Mouse (Mus musculus) T-helper 2 cell (primary cell): ENCODE measurements around the gene Aqp6.

ENCODE experiments used
- in situ Hi-C: fragments of 300-600 bp; cut with MboI, MseI; formaldehyde crosslinking; loops from one replicate; pipeline ENCODE4 v1.15.1; 2025; ENCODE audit warnings: high pct_unique_total_duplicates

Aqp6 gene

DNA sequence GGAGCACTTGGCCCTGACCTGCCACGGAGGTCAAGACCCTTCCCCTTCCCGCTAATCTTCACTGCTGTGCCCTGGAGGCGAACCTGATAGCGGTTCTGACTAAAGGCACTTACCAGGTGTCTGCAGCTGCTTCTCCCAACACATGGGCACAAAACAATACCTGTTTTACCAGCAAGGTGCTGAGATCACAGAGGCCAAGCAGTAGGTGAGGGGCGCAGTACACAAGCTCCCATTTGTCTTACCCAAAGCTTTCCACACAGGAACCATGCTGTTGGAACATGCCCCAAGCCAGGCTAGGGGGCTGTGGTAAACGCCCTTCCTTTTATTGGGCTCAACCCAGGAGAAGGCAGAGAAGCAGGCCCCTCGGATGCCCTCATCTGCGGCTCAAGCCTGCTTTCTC lies 3.6 kb upstream of the Aqp6 start:
- in situ Hi-C loops: loop anchor here (5.0 kb wide), 1 partner anchor 75 kb away; the partner anchor contains the start of gene Asic1

DNA sequence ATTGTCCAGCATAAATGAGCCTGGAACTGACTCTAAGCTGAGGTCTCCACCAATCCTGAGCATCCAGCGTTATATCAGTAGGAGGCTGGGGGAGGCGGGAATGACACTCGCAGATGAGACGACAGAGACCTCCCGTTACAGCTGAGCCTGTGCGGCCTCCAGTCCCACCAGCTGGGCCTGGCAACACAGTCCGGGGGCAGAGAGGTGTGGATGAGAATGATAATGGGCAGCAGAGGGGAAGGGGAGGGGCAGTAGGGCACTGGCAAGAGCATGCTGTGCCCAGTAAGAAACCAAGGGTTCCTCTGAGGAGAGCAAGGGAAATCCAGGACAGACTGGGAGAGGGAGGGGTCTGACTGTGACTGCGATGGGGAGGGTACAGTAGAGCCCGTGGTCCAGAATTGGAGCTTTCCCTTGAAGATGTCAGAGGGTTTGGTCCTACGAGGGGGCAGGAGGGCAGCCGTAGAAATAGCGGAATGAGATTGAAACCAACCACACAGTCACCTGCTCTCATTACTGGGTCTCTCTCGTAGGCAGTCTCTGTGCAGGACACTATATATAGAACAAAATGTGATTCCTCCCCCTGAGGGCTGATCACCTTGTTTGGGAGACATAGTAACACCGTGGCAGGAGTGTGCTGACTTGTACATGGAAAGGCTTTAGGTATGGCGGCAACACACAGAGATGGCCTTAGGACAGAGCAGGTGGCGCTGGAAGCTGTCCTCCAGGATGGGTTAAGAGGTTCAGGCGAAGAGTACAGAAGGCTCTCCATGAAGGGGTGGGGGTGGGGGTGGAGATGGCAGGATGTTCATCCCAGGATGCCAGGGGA lies 1.7 kb upstream of the Aqp6 start:
- in situ Hi-C loops: loop anchor here (5.0 kb wide), 1 partner anchor 73 kb away; the partner anchor contains the start of gene Asic1

DNA sequence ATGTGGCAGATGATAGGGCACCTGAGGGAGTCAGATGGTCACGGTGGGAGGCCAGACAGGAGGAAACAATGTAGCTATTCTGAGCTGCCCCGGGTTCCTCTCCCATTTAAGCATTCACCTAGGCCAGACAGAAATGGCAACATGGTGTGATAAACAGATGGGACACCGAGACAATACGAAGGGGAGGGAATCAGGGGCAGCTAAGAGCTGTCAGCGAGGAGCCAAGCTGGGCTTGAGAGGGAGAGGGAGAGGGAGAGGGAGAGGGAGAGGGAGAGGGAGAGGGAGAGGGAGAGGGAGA lies 572 bp downstream of the Aqp6 start:
- in situ Hi-C loops: no loop called here

DNA sequence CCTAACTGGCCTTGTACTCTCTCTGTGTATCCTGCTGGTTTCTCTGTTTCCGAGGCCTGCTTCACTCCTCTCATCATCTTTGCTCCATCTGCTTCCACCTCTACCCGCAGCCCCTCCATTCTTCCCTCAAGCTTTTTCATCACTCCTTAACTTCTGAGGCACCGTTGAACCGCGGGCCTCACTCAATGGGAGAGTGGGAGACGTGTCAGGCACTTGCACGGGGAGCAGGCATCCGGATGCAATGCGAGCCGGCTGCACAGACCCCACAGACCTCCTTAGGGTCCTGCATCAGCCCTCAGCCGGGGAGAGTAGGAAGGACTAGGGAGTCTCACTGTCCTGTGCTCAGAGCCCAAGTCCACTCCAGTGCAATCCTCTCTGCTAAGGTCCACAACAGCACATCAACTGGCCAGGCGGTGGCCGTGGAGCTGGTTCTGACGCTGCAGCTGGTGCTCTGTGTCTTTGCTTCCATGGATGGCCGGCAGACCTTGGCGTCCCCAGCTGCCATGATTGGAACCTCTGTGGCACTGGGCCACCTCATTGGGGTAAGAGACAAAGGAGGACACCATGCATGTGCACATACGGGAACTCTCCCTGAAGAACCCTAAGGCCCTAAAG lies 1.1 kb downstream of the Aqp6 start:
- in situ Hi-C loops: no loop called here

DNA sequence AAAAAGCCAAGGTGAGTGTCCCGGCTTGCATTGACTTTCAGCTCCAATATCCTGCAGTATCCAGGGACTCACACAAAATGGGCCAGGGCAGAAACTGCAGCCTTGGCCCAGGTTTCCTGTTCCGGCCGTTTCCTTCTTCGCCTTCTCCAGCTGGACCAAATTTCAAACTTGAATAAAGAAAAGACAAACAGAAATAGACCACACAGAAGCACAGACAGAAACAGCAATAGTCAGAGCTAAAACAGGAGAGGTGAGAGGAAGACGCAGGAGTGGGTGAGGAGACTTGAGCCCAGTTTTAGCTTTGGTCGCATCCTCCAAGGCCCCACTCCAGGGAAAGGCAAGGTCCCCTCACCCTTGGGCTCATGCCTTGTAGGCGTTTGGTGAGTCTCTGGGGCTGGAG lies 2.0 kb downstream of the Aqp6 start:
- in situ Hi-C loops: no loop called here

- in situ Hi-C loops: no loop called here
Observed at GRCm38 (mm10) chr15:99605595-99605994, 4.4 kb downstream of the Aqp6 start.

- in situ Hi-C loops: no loop called here
Observed at GRCm38 (mm10) chr15:99606515-99606914, 5.3 kb downstream of the Aqp6 start.

GRCm38 (mm10) chr15:99607388-99608113 lies 6.4 kb downstream of the Aqp6 start:
- in situ Hi-C loops: no loop called here

- in situ Hi-C loops: no loop called here
Observed at GRCm38 (mm10) chr15:99608382-99609125, 7.4 kb downstream of the Aqp6 start.

DNA sequence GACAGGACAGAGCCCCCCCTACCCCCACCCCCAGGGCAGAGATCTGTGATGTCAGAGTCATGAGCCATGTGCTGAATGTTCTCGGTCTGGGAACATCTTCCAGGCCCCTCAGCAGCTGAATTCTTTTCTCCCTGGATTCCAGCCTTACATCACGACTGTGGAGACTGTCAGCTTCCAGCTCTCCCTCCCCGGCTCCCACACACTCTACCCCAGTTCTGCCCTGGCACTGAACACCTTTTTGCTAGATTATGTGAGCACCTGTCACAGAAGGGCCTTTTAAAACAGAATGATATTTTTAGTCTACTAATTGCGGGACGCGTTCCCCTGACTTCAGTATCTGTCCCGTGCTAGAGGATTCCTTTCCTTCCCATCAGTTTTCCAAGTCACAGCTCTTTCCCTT lies 10.4 kb downstream of the Aqp6 start:
- in situ Hi-C loops: no loop called here

DNA sequence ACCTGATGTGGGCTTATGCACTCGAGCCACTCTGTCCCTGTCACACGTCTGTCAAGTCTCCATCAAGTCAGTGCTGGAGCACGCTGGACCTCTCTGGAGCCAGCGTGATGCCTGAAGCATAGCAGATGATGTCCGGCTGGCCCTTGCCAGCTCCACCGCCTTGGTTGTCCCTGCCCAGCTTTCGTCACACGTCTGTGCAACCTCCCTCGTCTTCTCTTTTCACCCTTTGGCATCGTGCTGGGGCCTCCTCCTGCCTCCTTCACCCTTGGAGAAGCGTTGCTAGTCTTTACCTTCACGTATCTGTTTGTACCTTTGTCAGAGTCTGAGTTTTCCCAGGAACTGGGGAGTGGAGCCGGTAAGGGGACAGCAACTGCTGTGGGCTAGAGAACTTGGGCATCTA lies 13.1 kb downstream of the Aqp6 start:
- in situ Hi-C loops: no loop called here

GRCm38 (mm10) chr15:99614753-99615152 lies 13.6 kb downstream of the Aqp6 start:
- in situ Hi-C loops: no loop called here

DNA sequence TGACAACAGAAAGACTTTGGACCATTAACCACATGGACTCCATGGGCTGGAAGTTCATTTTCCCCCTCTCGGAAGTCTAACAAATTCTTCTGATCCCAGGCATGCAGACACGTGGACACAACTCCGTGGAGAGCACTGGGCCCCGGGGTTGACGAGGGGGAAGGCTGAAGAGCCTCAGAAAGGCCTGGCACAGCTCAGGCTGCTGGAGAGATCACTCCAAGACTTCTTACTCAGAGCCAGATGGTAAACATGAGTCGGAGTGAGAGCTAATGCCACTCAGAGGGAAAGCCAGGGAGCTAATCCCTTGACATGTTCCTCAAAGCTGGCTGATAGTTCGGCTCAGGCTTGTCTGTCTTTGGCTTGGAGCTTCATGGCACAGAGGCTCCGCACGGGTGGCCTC lies 14.0 kb downstream of the Aqp6 start:
- in situ Hi-C loops: no loop called here

DNA sequence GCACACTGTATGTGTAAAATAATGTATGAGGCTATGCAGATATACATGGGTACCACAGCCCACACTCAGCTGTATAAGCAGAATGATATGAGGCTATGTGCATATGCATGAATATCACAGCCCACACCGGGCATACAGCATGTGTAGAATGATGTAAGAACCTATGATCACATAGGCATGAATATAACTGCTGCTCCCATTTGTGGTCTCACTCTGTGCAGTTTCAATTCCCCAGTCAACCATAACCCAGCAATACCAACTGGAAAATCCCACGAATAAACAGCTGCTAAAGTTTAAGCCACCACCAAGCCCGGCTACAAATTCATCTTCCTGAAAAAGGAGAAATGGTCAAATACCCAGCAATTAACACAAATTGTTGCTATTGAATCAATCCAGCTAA lies 17.4 kb downstream of the Aqp6 start:
- in situ Hi-C loops: no loop called here

- in situ Hi-C loops: no loop called here
Observed at GRCm38 (mm10) chr15:99619821-99620220, 18.6 kb downstream of the Aqp6 start.

GRCm38 (mm10) chr15:99622063-99622462 lies 20.9 kb downstream of the Aqp6 start:
- in situ Hi-C loops: no loop called here

DNA sequence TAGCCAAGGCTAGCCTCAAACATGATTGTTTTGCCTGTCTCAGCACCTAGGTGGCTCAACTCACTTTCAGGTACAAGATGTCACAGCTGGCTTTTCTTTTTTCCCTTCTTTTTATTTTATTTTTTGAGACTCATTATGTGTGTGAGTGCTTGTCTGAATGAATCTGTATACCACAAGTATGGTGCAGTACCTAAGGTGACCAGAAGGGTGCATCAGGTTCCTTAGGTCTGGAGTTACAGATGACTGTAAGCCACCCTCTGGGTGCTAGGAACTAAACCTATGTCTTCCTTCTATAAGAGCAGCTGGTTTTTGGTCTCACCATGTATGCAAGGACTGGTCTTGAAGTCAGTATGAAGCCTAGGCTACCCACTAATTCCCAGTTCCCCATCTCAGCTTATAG lies 30.4 kb downstream of the Aqp6 start:
- in situ Hi-C loops: no loop called here

DNA sequence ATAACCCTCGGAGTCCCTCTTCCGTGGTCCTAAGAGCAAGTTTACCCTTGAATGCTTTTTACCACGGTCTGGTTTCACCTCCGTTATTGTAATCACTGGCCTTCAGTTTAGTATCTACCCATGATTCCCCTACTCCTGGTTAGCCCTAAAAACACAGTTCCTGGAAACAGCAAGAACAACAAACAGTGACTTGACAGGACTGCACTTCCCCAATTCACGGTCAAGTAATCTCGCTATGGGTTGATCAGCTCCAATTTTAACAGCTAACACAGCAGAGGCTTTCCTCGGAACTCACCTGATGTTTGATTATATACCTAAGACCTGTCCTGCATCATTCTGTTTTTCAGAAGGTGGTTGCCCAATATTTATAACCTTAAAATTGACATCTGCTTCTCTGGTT lies 33.5 kb downstream of the Aqp6 start:
- in situ Hi-C loops: no loop called here

DNA sequence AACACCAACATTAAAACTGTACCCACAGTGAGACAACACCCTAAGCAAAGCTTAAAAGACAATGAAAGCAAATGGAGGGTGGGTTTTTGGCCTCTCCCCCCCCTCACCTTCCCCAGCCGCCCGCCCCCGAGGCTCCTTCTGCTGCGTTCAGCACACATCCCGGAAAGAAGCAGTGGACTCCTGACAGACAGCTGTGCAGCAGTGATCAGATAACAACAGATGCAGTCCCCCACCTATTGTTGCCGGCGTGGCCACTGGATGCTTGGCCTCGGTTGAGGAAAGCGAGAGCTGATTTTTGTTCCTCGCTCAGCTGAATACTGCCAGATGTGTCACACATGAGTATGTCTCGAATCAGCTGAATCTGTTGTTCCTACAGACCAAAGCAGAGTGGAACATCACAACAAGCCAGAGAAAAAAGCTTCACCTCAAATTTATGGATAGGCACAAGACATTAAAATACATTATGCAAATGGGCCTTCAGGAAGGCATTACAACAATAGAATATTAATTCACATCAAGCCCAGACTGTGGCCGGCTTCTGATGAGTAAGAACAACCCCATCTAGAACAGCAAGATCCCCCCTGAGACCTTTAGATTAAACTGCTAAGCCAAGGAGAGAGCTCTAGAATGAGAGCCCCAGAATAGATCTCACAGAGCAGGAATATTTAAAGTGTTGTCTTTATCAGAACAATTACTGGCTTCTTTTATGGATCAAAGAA lies 36.4 kb downstream of the Aqp6 start:
- in situ Hi-C loops: no loop called here

GRCm38 (mm10) chr15:99638124-99638485 lies 36.9 kb downstream of the Aqp6 start:
- in situ Hi-C loops: no loop called here

GRCm38 (mm10) chr15:99642622-99643021 lies 41.4 kb downstream of the Aqp6 start:
- in situ Hi-C loops: no loop called here

DNA sequence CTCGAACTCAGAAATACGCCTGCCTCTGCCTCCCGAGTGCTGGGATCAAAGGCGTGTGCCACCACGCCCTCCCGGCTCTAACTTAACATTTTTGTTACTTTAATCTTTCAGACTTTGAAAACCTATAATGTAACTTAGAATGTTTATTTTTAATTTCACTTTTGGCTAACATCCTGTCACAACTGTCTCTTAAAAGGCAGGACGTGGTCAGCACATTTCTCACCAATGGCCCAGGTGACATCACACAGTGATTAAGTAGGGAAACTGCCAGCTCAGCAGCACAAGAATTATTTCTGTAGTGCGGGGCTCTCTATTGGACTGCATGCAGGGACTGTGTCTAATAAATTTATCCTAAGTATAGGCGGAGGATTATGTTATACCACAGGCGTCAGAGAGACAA lies 42.6 kb downstream of the Aqp6 start:
- in situ Hi-C loops: no loop called here
